Mouse (Mus musculus) left cerebral cortex, adult 2 months (tissue): ENCODE data around the gene Rab17. TPM values are rescaled to one million over a fixed set of nuclear protein-coding genes. Genes with fewer than 3 reads are reported as not detected.
A peak's percentile ranks its signal among the peaks of the same experiment; 100 is the strongest.

Experiments
- DNase-seq, 2 experiments: peaks; one replicate each; pipeline ENCODE4 v3.0.0; 2021 to 2022; ENCODE audit warnings: low spot score in 2 of 2, mixed read lengths in 1 of 2; ENCODE audit errors: extremely low spot score in 1 of 2
- H3K27ac ChIP-seq: fragments of 200-600 bp; 2 replicates; pipeline ENCODE4 v1.8.1; 2022
- H3K4me3 ChIP-seq: fragments of 200-600 bp; 2 replicates; pipeline ENCODE4 v1.8.1; 2022
- CTCF ChIP-seq: fragments of 200-600 bp; IDR thresholded peaks from 2 replicates; pipeline ENCODE4 v1.8.1; 2022; ENCODE audit warnings: antibody characterized with exemption, mild to moderate bottlenecking, moderate library complexity
- intact Hi-C: fragments of 180-260 bp; cut with DNase I; formaldehyde crosslinking; loops from one replicate; pipeline ENCODE4 v1.15.1; 2025
- total RNA-seq, 2 experiments: library from RNA; stranded (reverse); gene quantifications; 2 replicates each; pipeline ENCODE4 v1.2.3; 2021

Gene Rab17
- total RNA-seq, 2 experiments from 2014 or later: 0.23 TPM; not detected in 1

GRCm38 (mm10) chr1:91002641-91003040 lies 33.2 kb upstream of the Rab17 start:
- intact Hi-C loops: no loop called here
- DNase-seq: no peak
- TF ChIP-seq CTCF: no peak

GRCm38 (mm10) chr1:91001871-91002539 lies 32.5 kb upstream of the Rab17 start:
- intact Hi-C loops: no loop called here
- TF ChIP-seq CTCF: no peak
- DNase-seq: no peak
- Histone ChIP-seq H3K4me3 (no peak overlapping the region), H3K27ac (no peak overlapping the region)

More at GRCm38 (mm10) chr1:91002641-91003040, 33.2 kb upstream of the Rab17 start:
- H3K27ac ChIP-seq: no peak overlapping the region
- H3K4me3 ChIP-seq: no peak overlapping the region

DNA sequence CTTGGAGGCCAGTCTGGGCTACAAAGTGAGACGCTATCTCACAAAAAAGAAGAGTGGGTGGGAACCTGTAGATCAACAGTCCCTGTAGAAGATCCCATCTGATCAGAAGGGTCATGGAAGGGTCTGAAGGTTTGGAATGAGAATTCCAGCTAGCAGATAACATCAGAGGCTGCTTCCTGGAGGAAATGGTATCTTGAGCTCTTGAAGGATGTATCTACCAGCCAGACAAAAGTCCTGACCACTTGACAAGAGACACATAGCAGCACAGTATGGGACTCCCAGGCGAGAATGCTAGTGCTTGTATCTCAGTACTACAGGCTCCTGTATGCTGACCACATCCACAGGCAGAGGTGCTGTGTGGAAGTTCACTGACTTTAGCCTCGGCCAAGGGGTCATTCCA lies 31.6 kb upstream of the Rab17 start:
- Histone ChIP-seq H3K4me3 (no peak overlapping the region), H3K27ac (no peak overlapping the region)
- intact Hi-C loops: no loop called here
- TF ChIP-seq CTCF: no peak
- DNase-seq: peak in 1 of 2 experiments; percentile 5

DNA sequence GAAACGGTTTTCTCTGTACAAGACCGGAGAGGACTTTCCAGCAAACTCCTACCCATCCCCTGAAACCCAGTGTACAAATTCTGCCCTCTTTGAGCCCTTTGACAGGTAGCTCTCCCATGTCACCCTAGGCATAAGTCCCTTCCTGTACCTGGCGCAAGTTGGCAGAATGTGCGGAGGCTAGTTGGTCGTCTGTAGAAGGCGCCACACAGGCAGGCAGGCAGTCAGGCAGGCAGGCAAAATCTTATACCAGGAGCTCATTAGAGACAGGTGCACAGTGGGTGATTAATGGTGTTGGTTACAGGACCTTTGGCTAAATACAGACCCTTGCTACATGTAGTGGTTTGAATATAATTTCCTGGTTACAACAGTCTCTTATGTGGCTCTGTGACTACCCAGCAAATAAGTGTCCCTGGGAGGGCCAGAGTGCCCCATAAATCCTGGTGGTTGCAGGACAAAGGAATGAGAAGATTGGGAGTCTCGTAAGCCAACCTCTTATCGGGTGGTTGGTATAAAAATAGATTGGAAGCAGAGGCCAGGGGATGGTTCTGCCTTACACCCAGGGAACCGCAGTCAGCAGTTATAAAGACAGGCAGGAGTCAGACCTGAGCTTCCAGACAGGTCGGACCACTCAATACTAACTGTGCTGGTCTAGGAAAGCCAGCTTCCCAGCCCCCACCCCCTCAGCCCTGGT lies 30.6 kb upstream of the Rab17 start:
- DNase-seq: peak in 1 of 2 experiments; percentile 10
- intact Hi-C loops: loop anchor here (2.0 kb wide), 1 partner anchor 19 kb away; no protein-coding TSS in a partner anchor
- TF ChIP-seq CTCF: no peak
- Histone ChIP-seq H3K27ac (no peak overlapping the region), H3K4me3 (peak overlapping the region; percentile 92)

DNA sequence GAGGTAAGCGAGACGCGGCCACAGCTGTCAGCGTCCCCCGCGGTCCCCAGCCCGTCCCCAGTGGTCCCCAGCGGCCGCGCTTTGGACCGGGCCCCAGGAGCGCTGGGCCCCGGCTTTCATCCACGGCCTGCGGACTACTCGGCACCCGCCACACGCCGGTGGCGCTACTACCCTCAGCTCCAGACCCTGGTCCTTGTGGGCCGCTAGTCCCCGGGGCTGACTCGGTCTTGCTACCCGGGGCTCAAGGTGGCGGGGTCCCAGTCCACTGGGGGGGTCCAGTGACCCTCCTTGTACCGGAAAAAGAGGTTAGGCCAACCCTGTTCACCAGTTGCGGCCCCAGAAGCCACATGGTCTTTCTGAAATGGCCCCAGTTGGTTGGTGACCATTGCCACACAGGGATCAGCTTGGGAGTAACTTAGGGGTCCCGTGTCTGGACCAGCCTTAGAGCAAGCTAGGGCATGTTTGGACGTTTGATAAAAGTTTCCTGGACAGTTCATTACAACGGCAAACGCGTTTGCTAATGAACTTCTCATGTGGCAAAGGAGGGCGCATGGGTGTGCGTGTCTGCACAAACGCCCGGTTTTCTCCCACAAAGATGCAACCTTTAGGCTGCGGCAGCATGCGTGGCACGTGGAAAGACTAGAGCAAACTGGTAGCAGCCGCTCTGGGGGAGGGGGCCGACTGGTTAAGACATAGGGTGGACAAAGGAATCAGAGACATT lies 29.6 kb upstream of the Rab17 start:
- intact Hi-C loops: loop anchor here (2.0 kb wide), 1 partner anchor 18 kb away; no protein-coding TSS in a partner anchor
- TF ChIP-seq CTCF: no peak
- no peak for DNase-seq
- peak overlapping the region; percentile 89 for H3K27ac ChIP-seq
- H3K4me3 ChIP-seq: peak overlapping the region; percentile 92

DNA sequence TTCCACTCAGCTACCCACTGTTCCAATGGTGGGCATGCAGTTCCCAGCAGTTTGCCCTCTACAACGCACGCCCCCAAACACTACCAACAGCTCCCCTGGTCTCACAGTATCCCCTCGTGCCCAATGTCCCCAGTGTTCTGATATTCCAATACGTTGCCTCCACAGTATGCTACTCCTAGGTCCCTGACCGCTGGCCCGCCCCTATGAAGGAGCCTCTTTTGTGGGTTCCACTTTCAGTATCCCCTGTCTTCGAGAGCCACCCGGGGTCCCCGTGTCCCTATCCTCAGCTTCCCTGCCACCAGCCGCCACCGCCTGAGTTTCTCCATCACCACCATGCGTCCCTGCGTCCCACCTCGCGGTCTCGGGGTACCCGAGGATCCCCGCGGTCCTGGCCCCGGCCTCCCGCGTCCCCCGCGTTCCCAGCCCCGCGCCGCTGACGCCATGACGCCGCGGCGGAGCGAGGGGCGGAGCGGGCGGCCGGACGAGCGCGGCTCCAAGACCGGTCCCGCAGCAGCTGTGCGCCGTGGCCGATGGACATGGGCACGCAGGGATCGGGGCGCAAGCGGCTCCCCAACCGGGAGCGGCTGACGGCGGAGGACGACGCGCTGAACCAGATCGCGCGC lies 28.9 kb upstream of the Rab17 start, which contains the start of gene Lrrfip1:
Gene Lrrfip1 (plus strand): TSS at position 470 of the 623 bp plus-strand sequence.
- peak within 1 kb of the TSS; percentile 89 for H3K27ac ChIP-seq
- no peak; the same call in 1 of the 2 replicates for TF ChIP-seq CTCF
- intact Hi-C loops: loop anchor here (2.0 kb wide), 1 partner anchor 18 kb away; no protein-coding TSS in a partner anchor
- peak; percentile 72 to 78 for DNase-seq
- peak within 1 kb of the TSS; percentile 92 for H3K4me3 ChIP-seq

DNA sequence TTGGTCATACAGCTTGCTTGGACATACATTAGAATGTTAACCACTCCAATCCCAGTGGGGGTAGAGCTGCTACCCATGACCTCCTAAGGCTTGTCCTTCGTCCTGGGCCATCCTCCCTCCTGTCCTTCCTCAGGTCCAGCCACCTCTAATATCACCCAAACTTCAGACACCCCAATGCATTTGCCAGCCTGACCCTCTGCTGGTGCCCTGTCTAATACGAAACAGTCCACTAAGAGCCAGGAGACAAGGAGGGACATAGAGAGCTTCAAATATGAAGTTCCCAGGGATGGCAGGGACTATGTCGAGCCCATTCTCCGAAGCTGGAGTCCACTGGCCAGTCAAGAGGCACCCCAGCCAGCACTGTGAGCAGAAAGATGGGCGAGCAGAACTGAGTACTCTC lies 28.2 kb upstream of the Rab17 start:
- H3K4me3 ChIP-seq: peak overlapping the region; percentile 92
- no peak for TF ChIP-seq CTCF
- no peak for DNase-seq
- intact Hi-C loops: loop anchor here (2.0 kb wide), 1 partner anchor 17 kb away; no protein-coding TSS in a partner anchor
- H3K27ac ChIP-seq: no peak overlapping the region

- Histone ChIP-seq H3K4me3 (no peak overlapping the region), H3K27ac (no peak overlapping the region)
- intact Hi-C loops: no loop called here
- no peak for DNase-seq
- no peak for TF ChIP-seq CTCF
These were observed 27.7 kb upstream of the Rab17 start for GRCm38 (mm10) chr1:90997136-90997535.

GRCm38 (mm10) chr1:90995916-90996315 lies 26.5 kb upstream of the Rab17 start:
- Histone ChIP-seq H3K27ac (no peak overlapping the region), H3K4me3 (no peak overlapping the region)
- no peak for TF ChIP-seq CTCF
- no peak for DNase-seq
- intact Hi-C loops: no loop called here

- DNase-seq: peak in 1 of 2 experiments; percentile 2
- intact Hi-C loops: loop anchor here (2.0 kb wide), 1 partner anchor 17 kb away; the partner anchor contains the start of gene Lrrfip1
- H3K27ac ChIP-seq: no peak overlapping the region
These were observed 11.9 kb upstream of the Rab17 start for GRCm38 (mm10) chr1:90981346-90981745.

More at GRCm38 (mm10) chr1:90981346-90981745, 11.9 kb upstream of the Rab17 start:
- TF ChIP-seq CTCF: no peak
- no peak overlapping the region for H3K4me3 ChIP-seq
